Mouse (Mus musculus) Patski (cell line): ENCODE measurements around the gene Gdf1. TPM values are rescaled to one million over a fixed set of nuclear protein-coding genes. Genes with fewer than 3 reads are reported as not detected.

Experiments used
- ATAC-seq: fragments of 100-300 bp; one replicate; pipeline ENCODE4 v1.8.0; 2021
- CTCF ChIA-PET: fragments of 350-600 bp; sonication (Branson Sonifier 250); formaldehyde crosslinking; loops from one replicate; lab custom pipeline; 2022; ENCODE audit warnings: inconsistent platforms; lab: Charles Lee
- POLR2A ChIA-PET: fragments of 350-600 bp; sonication (Branson Sonifier 250); formaldehyde crosslinking; loops from one replicate; lab custom pipeline; 2022; ENCODE audit warnings: antibody characterized with exemption, inconsistent platforms; lab: Charles Lee
- DNase-seq: peaks from one replicate; pipeline ENCODE4 v3.0.0-alpha.2; 2011; ENCODE audit warnings: low read depth, low spot score
- H3K27me3 ChIP-seq: fragments of 371-371 bp; one replicate; pipeline ENCODE4 v1.5.1; 2021
- CTCF ChIP-seq: fragments of 100-300 bp; IDR thresholded peaks from one replicate; pipeline ENCODE4 v1.5.1; 2021
- in situ Hi-C: fragments of 300-500 bp; cut with MboI; formaldehyde crosslinking; loops from 3 replicates; pipeline ENCODE4 v1.11.1; 2018; ENCODE audit warnings: low pct_unique_long_range_greater_than_20kb, mixed read lengths
- polyA plus RNA-seq: library from polyadenylated mRNA; unstranded; gene quantifications from one replicate; pipeline ENCODE4 v1.2.3, GENCODE M21; 2021

The Gdf1 gene
- polyA plus RNA-seq, 1 experiment from 2014 or later, result 1.1 TPM

- DNase-seq (no peak), ATAC-seq (no peak)
- ChIA-PET CTCF (no interaction called here), POLR2A (interaction anchor here (0.7 kb wide), 1 partner anchor 130 kb away, joined by 3 read pairs; no protein-coding TSS in a partner anchor)
- in situ Hi-C loops, result loop anchor here (5.0 to 10.0 kb wide), 3 partner anchors 33 to 1839 kb away; partner anchors contain the start of genes Cib3, Fam32a and Gm11034
- no peaks in the 10 kb centered on the region for H3K27me3 ChIP-seq
- TF ChIP-seq CTCF, result no peak
Measured at GRCm38 (mm10) chr8:70375212-70375859, 45.7 kb downstream of the Gdf1 start.

DNA sequence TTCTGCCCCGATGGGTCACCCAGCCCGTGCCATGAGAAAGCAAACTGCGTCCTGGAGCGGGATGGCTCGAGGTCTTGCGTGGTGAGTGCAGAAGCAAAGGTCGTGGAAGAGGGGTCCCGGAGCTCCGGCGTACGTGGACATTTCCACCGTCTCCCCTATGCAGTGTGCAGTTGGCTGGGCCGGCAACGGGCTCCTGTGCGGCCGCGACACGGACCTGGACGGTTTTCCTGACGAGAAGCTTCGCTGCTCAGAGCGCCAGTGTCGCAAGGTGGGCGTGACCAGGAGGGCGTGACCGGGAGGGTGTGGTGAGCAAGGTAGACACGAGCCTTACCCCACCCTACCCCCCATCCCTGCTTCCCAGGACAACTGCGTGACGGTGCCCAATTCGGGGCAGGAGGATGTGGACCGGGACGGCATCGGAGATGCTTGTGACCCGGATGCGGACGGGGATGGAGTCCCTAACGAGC lies 46.7 kb downstream of the Gdf1 start:
- POLR2A ChIA-PET, result no interaction called here
- DNase-seq (no peak), ATAC-seq (no peak)
- CTCF ChIA-PET, result no interaction called here
- no peak for TF ChIP-seq CTCF
- H3K27me3 ChIP-seq, result no peaks in the 10 kb centered on the region
- in situ Hi-C loops, result loop anchor here (5.0 to 10.0 kb wide), 3 partner anchors 34 to 1838 kb away; partner anchors contain the start of genes Cib3, Fam32a and Gm11034

GRCm38 (mm10) chr8:70377049-70377448 lies 47.4 kb downstream of the Gdf1 start:
- ChIA-PET POLR2A (no interaction called here), CTCF (no interaction called here)
- H3K27me3 ChIP-seq, result no peaks in the 10 kb centered on the region
- no peak for DNase-seq
- no peak for TF ChIP-seq CTCF
- in situ Hi-C loops, result loop anchor here (5.0 to 10.0 kb wide), 3 partner anchors 35 to 1838 kb away; partner anchors contain the start of genes Cib3, Fam32a and Gm11034
- no peak for ATAC-seq

- TF ChIP-seq CTCF, result no peak
- ChIA-PET CTCF (no interaction called here), POLR2A (no interaction called here)
- no peak for DNase-seq
- H3K27me3 ChIP-seq, result no peaks in the 10 kb centered on the region
- in situ Hi-C loops, result no loop called here
- ATAC-seq, result no peak
Measured at GRCm38 (mm10) chr8:70380069-70380468, 50.5 kb downstream of the Gdf1 start.

Other genes with a start within 250 kb of the Gdf1 start
- 7.3 TPM for gene Hapln4, start 246.4 kb upstream of the Gdf1 start, polyA plus RNA-seq
- gene Ncan, start 208.9 kb upstream of the Gdf1 start, polyA plus RNA-seq, result 0.01 TPM
- gene Nr2c2ap, start 198.5 kb upstream of the Gdf1 start, polyA plus RNA-seq, result 35.1 TPM
- 19.6 TPM for gene Rfxank, start 190.7 kb upstream of the Gdf1 start, polyA plus RNA-seq
- gene Borcs8, start 190.3 kb upstream of the Gdf1 start, polyA plus RNA-seq, result 80.3 TPM
- gene Mef2b, start 190.1 kb upstream of the Gdf1 start, polyA plus RNA-seq, result 0.54 TPM
- 64.9 TPM for gene Tmem161a, start 157.5 kb upstream of the Gdf1 start, polyA plus RNA-seq
- gene Slc25a42, start 117.5 kb upstream of the Gdf1 start, polyA plus RNA-seq, result 5.0 TPM
- gene Sugp2, start 95.6 kb upstream of the Gdf1 start, polyA plus RNA-seq, result 26.5 TPM
- 16.4 TPM for gene Armc6, start 95.4 kb upstream of the Gdf1 start, polyA plus RNA-seq
- 67.9 TPM for gene Homer3, start 47.0 kb upstream of the Gdf1 start, polyA plus RNA-seq
- 48.8 TPM for gene Ddx49, start 27.3 kb upstream of the Gdf1 start, polyA plus RNA-seq
- gene Cope, start 27.3 kb upstream of the Gdf1 start, polyA plus RNA-seq, result 259 TPM
- 2.5 TPM for gene Cers1, start 14.0 kb upstream of the Gdf1 start, polyA plus RNA-seq
- 44.5 TPM for gene Upf1, start 23.5 kb downstream of the Gdf1 start, polyA plus RNA-seq
- 0.36 TPM for gene Comp, start 43.7 kb downstream of the Gdf1 start, polyA plus RNA-seq
- gene Crtc1, start 109.8 kb downstream of the Gdf1 start, polyA plus RNA-seq, result 12.0 TPM
- gene Klhl26, start 147.2 kb downstream of the Gdf1 start, polyA plus RNA-seq, result 27.5 TPM
- gene Tmem59l, start 157.5 kb downstream of the Gdf1 start, polyA plus RNA-seq, result 0.09 TPM
- 29.4 TPM for gene Crlf1, start 163.3 kb downstream of the Gdf1 start, polyA plus RNA-seq
- gene Rex1bd, start 176.9 kb downstream of the Gdf1 start, polyA plus RNA-seq, result 93.9 TPM
- gene Uba52, start 181.0 kb downstream of the Gdf1 start, polyA plus RNA-seq, result 662 TPM
- 278 TPM for gene Fkbp8, start 197.9 kb downstream of the Gdf1 start, polyA plus RNA-seq
- 81.4 TPM for gene Kxd1, start 198.1 kb downstream of the Gdf1 start, polyA plus RNA-seq
- gene Ell, start 209.6 kb downstream of the Gdf1 start, polyA plus RNA-seq, result 26.1 TPM